Mouse (Mus musculus): Measurements from ENCODE around the gene Wfdc12. TPM values are rescaled to one million over a fixed set of nuclear protein-coding genes. Genes with fewer than 3 reads are reported as not detected.
A peak's percentile ranks its signal among the peaks of the same experiment; 100 is the strongest.

Wfdc12 gene
- polyA plus RNA-seq, 1 experiment from 2014 or later, result not detected

- 0 out of 2 replicates have a peak overlapping the region, but pooled peaks have one; percentile 3 for H3K27ac ChIP-seq
- whole genome bisulfite sequencing, result 86% methylated on average over 10 of the region's 10 CpGs
- no peaks in the 10 kb centered on the region for H3K9me3 ChIP-seq
- DNase-seq (ENCODE audit: low spot score), result no peak
- H3K4me3 ChIP-seq, result no peak overlapping the region
- H3K36me3 ChIP-seq, result peaks cover 21% of the 10 kb centered on the region
- no peaks in the 10 kb centered on the region for H3K27me3 ChIP-seq (ENCODE audit: insufficient read depth, poor library complexity, severe bottlenecking)
- H3K4me1 ChIP-seq (replicated peaks), result peaks cover 31% of the 10 kb centered on the region
Observed at GRCm38 (mm10) chr2:164144541-164144940, 45.9 kb downstream of the Wfdc12 start.

GRCm38 (mm10) chr2:164144025-164144424 is 46.4 kb downstream of the Wfdc12 start:
- no peaks in the 10 kb centered on the region for H3K9me3 ChIP-seq
- no peaks in the 10 kb centered on the region for H3K27me3 ChIP-seq (ENCODE audit: insufficient read depth, poor library complexity, severe bottlenecking)
- H3K27ac ChIP-seq, result no peak overlapping the region
- WGBS, result 62% methylated on average over 6 of the region's 6 CpGs
- no peak for DNase-seq (ENCODE audit: low spot score)
- H3K36me3 ChIP-seq, result peaks cover 21% of the 10 kb centered on the region
- H3K4me1 ChIP-seq (replicated peaks), result peaks cover 27% of the 10 kb centered on the region
- H3K4me3 ChIP-seq, result no peak overlapping the region

DNA sequence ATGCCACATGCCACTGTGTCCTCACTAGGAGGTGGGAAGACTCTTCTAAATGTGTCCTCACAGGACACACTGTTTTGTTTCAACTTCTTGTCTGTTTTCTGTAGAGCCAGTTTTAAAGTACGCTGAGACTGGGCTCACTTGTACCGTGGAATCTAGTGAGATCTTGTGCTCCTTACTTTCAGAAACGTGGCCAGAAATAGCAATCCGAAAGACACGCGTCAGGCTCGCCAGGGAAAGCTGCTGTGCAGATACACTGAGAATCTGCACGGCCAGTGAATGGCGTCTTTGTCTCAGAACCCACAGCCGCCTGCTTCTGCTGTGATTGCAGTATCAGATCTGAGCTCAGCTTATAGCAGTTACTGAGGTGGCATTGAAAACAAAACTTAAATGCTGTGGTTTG is 48.4 kb downstream of the Wfdc12 start:
- Histone ChIP-seq H3K27me3 (ENCODE audit: insufficient read depth, poor library complexity, severe bottlenecking) (no peaks in the 10 kb centered on the region), H3K27ac (peak overlapping the region; percentile 62; the same call in 1 of the 2 replicates), H3K36me3 (peaks cover 15% of the 10 kb centered on the region), H3K9me3 (no peaks in the 10 kb centered on the region), H3K4me3 (no peak overlapping the region), H3K4me1 (replicated peaks) (peaks cover 28% of the 10 kb centered on the region)
- 68% methylated on average over 10 of the region's 10 CpGs for WGBS
- no peak for DNase-seq (ENCODE audit: low spot score)

Other genes starting within 250 kb of the Wfdc12 start
- gene Ywhab, start 195.6 kb downstream of the Wfdc12 start, polyA plus RNA-seq (2016; fragmentation: Nextera tagmentation; extraction: Ambion mirVana), result 294 and 318 TPM in 2 replicates
- 1.2 and 1.6 TPM in 2 replicates for gene Pabpc1l, start 165.2 kb downstream of the Wfdc12 start, polyA plus RNA-seq (2016; fragmentation: Nextera tagmentation; extraction: Ambion mirVana)
- 30.8 and 36.8 TPM in 2 replicates for gene Stk4, start 120.3 kb downstream of the Wfdc12 start, polyA plus RNA-seq (2016; fragmentation: Nextera tagmentation; extraction: Ambion mirVana)
- 58.3 and 64.3 TPM in 2 replicates for gene Tomm34, start 119.4 kb downstream of the Wfdc12 start, polyA plus RNA-seq (2016; fragmentation: Nextera tagmentation; extraction: Ambion mirVana)
- not detected in 2 replicates for gene Kcns1, start 19.5 kb downstream of the Wfdc12 start, polyA plus RNA-seq (2016; fragmentation: Nextera tagmentation; extraction: Ambion mirVana)
- gene Wfdc5, start 7.9 kb downstream of the Wfdc12 start, polyA plus RNA-seq (2016; fragmentation: Nextera tagmentation; extraction: Ambion mirVana), result not detected in 2 replicates
- not detected in 2 replicates for gene Wfdc15a, start 9.5 kb upstream of the Wfdc12 start, polyA plus RNA-seq (2016; fragmentation: Nextera tagmentation; extraction: Ambion mirVana)
- gene Wfdc15b, start 31.1 kb upstream of the Wfdc12 start, polyA plus RNA-seq (2016; fragmentation: Nextera tagmentation; extraction: Ambion mirVana), result not detected in 2 replicates
- not detected in 2 replicates for gene Svs2, start 47.9 kb upstream of the Wfdc12 start, polyA plus RNA-seq (2016; fragmentation: Nextera tagmentation; extraction: Ambion mirVana)
- not detected in 2 replicates for gene Svs3b, start 66.0 kb upstream of the Wfdc12 start, polyA plus RNA-seq (2016; fragmentation: Nextera tagmentation; extraction: Ambion mirVana)
- gene Svs4, start 87.9 kb upstream of the Wfdc12 start, polyA plus RNA-seq (2016; fragmentation: Nextera tagmentation; extraction: Ambion mirVana), result not detected in 2 replicates
- not detected in 2 replicates for gene Svs3a, start 98.7 kb upstream of the Wfdc12 start, polyA plus RNA-seq (2016; fragmentation: Nextera tagmentation; extraction: Ambion mirVana)
- not detected in 2 replicates for gene Svs6, start 126.1 kb upstream of the Wfdc12 start, polyA plus RNA-seq (2016; fragmentation: Nextera tagmentation; extraction: Ambion mirVana)
- gene Svs5, start 142.1 kb upstream of the Wfdc12 start, polyA plus RNA-seq (2016; fragmentation: Nextera tagmentation; extraction: Ambion mirVana), result not detected in 2 replicates
- 0.31 TPM in 1 of 2 replicates, not detected in the other for gene Slpi, start 198.5 kb upstream of the Wfdc12 start, polyA plus RNA-seq (2016; fragmentation: Nextera tagmentation; extraction: Ambion mirVana)
- 0.02 TPM in 1 of 2 replicates, not detected in the other for gene Rbpjl, start 212.5 kb upstream of the Wfdc12 start, polyA plus RNA-seq (2016; fragmentation: Nextera tagmentation; extraction: Ambion mirVana)
- 0.35 and 0.72 TPM in 2 replicates for gene Matn4, start 214.6 kb upstream of the Wfdc12 start, polyA plus RNA-seq (2016; fragmentation: Nextera tagmentation; extraction: Ambion mirVana)

Measured in hindbrain, embryonic 10.5 days (tissue).